Mouse (Mus musculus): ENCODE results near the gene Slc43a2.
A peak's percentile ranks its signal among the peaks of the same experiment; 100 is the strongest.
"Not testable (repeated sequence)": the region's sequence is repeated elsewhere in the genome, so short reads cannot be mapped to it uniquely, and the experiment has no call there.

The Slc43a2 gene

DNA sequence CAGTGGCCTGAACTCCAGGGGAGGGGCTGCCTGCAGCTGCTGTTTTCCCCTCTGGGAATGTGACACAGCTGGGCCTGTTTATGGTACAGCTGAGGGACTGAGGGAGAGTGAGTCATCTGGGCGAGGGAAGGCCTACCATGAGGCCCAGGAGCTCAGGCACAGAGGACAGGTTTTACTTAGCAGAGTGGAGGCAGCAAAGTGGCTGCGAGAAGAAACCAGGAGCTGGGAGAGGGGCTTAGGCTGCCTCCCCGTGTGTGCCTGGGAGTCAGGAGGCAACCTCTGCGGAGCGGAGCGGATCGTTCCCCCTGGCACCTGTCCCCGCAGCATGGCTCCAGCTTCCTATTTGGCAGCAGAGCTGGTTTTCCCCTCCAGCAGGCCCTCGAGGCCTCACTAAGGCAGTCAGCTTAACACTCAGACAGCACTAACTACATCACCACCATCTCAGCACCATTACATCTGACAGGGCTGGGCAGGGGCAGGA is 20.5 kb downstream of the Slc43a2 start:
- no peak for DNase-seq

DNA sequence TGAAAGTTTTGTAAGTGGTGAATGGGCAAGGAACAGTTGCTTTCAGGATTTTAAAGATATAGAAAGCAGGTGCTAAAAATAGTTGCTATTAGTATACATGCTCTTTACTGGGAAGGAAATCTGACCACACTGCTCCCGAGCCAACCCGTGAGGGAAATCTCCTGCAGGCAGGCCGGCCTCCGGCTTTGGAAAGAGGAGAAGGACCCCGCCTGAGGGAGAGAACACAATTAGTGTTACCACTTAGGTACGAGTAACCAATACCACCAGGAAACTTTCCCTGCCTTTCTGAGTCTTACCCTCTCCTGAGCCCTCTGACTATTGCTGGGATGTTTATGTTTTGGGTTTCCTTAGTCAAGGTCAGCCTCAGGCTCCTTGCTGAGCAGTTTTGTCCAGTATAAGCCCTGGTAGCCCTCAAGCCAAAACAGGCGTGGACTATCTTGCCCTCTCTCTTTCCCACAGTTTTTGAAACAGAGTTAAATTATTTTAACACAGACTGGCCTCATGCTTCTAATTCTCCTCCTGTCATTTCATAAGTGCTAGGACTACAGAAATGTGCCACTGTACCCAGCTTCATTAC is 21.5 kb downstream of the Slc43a2 start:
- no peak for DNase-seq

- not testable (repeated sequence) for DNase-seq
These were observed 24.5 kb downstream of the Slc43a2 start for GRCm38 (mm10) chr11:75556006-75556405.

GRCm38 (mm10) chr11:75557142-75557541 is 25.6 kb downstream of the Slc43a2 start:
- DNase-seq = no peak

GRCm38 (mm10) chr11:75558101-75558500 is 26.6 kb downstream of the Slc43a2 start:
- DNase-seq = peak; percentile 66

GRCm38 (mm10) chr11:75559870-75560504 is 28.5 kb downstream of the Slc43a2 start:
- peak; percentile 43 for DNase-seq

- peak; percentile 88 for DNase-seq
These were observed 29.3 kb downstream of the Slc43a2 start for GRCm38 (mm10) chr11:75560530-75561409.

DNA sequence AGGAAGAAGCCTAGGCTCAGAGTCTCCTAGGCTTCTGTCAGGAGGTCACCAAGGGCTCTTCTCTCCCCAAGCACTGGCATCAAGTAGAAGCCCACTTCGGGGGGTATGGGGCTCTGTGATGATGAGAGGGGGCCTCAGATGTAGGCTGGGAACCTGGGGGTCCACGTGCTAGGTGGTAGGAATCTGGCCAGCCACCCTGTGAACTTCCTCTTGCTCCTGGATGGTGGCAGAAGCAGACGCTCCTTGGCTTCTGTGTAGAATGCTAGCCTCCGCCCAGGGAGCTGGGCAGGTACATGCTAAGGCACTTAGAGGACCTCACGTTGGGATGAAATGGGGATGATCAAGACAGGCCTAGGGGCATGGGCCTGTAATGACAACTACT is 29.9 kb downstream of the Slc43a2 start:
- no peak for DNase-seq

DNA sequence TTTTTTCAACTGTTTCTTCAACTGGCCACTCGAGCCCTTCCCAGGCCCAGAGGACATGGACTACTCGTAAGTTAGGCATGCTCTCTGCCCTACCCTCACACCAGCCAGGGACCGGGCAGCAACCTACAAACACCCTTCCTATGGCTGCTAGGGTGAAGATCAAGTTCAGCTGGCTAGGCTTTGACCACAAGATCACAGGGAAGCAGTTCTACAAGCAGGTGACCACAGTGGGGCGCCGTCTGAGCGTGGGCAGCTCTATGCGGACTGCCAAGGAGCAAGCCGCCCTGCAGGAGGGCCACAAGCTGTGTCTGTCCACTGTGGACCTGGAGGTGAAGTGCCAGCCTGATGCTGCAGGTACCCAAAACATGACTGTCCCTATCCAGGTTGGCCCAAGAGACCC is 31.3 kb downstream of the Slc43a2 start:
- DNase-seq = no peak

- no peak for DNase-seq
These were observed 32.5 kb downstream of the Slc43a2 start for GRCm38 (mm10) chr11:75563851-75564548.

GRCm38 (mm10) chr11:75565849-75566248 is 34.4 kb downstream of the Slc43a2 start:
- no peak for DNase-seq

- DNase-seq = no peak
These were observed 35.0 kb downstream of the Slc43a2 start for GRCm38 (mm10) chr11:75566276-75567196.

- no peak for DNase-seq
These were observed 36.0 kb downstream of the Slc43a2 start for GRCm38 (mm10) chr11:75567346-75568114.

GRCm38 (mm10) chr11:75568115-75568511 is 36.6 kb downstream of the Slc43a2 start:
- DNase-seq = no peak

- no peak for DNase-seq
These were observed 37.5 kb downstream of the Slc43a2 start for GRCm38 (mm10) chr11:75568962-75569361.

GRCm38 (mm10) chr11:75570375-75571125 is 39.1 kb downstream of the Slc43a2 start:
- DNase-seq = no peak

DNA sequence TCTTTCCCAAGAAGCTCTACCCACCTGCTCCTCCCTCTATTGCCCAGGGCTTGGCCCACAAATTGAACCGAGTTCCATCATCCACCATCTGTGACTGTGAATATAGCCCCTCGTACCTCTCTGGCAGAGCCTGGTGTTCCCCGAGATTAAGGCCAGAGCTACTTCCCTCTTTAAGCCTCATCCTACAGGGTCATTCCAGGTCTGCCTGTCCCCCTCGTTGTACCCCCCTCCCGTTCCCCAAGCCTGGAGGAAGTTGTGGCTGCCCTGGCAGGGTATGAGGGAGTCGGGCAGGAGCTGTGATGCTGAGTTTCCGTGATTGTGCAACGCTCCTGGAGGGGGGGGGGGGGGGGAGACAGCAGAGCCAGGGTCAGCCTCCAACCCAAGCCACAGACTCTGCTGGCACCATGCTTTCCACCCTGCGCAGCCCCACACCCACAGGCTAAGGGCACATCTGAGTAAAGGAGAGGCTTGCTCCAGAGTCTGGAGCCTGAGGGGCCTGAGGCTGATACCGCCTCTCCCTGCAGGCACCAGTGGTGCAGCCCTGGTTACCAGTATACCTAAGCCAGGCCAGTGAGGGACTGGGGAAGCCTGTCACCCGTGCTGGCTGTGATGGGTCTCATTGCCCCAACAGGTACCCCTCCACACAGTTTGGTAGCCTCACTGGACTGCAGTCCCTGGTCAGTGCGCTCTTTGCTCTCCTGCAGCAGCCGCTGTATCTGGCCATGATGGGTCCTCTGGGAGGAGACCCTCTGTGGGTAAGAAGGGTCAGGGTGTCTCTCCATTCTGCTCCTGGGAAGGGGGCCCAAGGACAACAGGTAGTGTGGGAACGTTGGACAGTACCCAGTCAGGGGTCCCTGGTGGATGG is 39.9 kb downstream of the Slc43a2 start:
- no peak for DNase-seq

- peak; percentile 58 for DNase-seq
These were observed 40.9 kb downstream of the Slc43a2 start for GRCm38 (mm10) chr11:75572301-75572791.

All from thymus, postnatal 25 days (tissue).